Mouse (Mus musculus) stomach, embryonic 15.5 days (tissue): Measurements from ENCODE around the gene Negr1. TPM values are rescaled to one million over a fixed set of nuclear protein-coding genes. Genes with fewer than 3 reads are reported as not detected.

Experiments used
- ATAC-seq: fragments of 200-750 bp; cut with Nextera tagmentation; 2 replicates; pipeline ENCODE4 v1.8.0; 2017; ENCODE audit warnings: low read depth, moderate number of reproducible peaks, moderate TSS enrichment; ENCODE audit not compliant: insufficient read depth, low FRiP score
- H3K27ac ChIP-seq: fragments of 300-500 bp; sonication (generic); 2 replicates; pipeline ENCODE4 v1.5.1; 2015; ENCODE audit warnings: mild to moderate bottlenecking, inconsistent platforms
- H3K27me3 ChIP-seq: fragments of 300-500 bp; sonication (generic); replicated peaks from 2 replicates; pipeline ENCODE4 v1.6.1; 2015; ENCODE audit warnings: inconsistent platforms
- H3K36me3 ChIP-seq: fragments of 300-500 bp; sonication (generic); 2 replicates; pipeline ENCODE4 v1.6.1; 2015; ENCODE audit warnings: inconsistent platforms
- H3K4me1 ChIP-seq: fragments of 300-500 bp; sonication (generic); 2 replicates; pipeline ENCODE4 v1.6.1; 2015; ENCODE audit warnings: inconsistent platforms
- H3K4me2 ChIP-seq: fragments of 300-500 bp; sonication (generic); 2 replicates; pipeline ENCODE4 v1.6.1; 2015; ENCODE audit warnings: mild to moderate bottlenecking, inconsistent platforms
- H3K4me3 ChIP-seq: fragments of 300-500 bp; sonication (generic); replicated peaks from 2 replicates; pipeline ENCODE4 v1.5.1; 2015; ENCODE audit warnings: inconsistent platforms
- H3K9ac ChIP-seq: fragments of 300-500 bp; sonication (generic); 2 replicates; pipeline ENCODE4 v1.6.1; 2015; ENCODE audit warnings: inconsistent platforms
- H3K9me3 ChIP-seq: fragments of 300-500 bp; sonication (generic); 2 replicates; pipeline ENCODE4 v1.6.1; 2016; ENCODE audit warnings: inconsistent platforms
- WGBS: fragments of 180-500 bp; shearing (Covaris S2); methylation state at CpG from one replicate; pipeline ENCODE4 v1.1.7; 2015; 5-methylcytosine and 5-hydroxymethylcytosine counted together
- polyA plus RNA-seq: library from polyadenylated mRNA; unstranded; fragments of >200 nt; fragmentation: Nextera tagmentation; extraction: Ambion mirVana; gene quantifications from 2 replicates; pipeline ENCODE4 v1.2.1, GENCODE M21; 2015

Gene Negr1
- polyA plus RNA-seq, 1 experiment from 2014 or later = 3.8 TPM

DNA sequence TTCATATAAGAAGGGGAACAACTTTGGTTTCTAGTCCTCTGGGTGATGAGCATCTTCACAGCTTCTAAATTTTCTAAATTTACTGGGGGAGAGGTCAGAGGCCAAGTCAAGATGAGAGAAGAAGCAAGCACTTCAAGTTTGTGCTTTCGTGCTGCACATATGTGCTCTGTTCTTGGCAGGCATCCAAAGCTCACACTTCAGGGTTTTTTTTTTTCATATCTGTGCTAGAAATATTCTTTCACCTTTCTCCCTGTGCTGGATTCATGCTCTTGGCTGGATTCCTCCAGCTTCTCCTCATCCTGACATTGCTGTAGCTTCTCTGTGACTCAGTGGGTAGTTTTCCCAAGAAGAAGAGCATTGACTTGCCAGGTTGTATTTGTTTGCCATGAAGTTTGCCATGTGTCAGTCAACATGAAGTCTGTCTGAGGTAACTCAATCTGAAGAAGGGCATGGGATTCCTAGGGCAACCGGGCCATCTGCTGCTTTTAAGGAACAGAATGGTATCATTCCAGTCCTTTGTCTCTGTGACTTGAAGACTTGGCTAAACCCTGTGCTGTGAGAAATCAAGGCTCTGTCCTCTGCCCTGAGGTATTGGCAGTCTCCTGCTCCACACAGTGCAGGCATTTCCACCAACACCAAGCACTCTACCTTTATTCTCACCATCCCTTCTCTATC, 204.7 kb downstream of the Negr1 start:
- H3K27ac ChIP-seq = no peak overlapping the region
- no peak overlapping the region for H3K4me3 ChIP-seq
- no peaks in the 10 kb centered on the region for H3K4me1 ChIP-seq
- no peaks in the 10 kb centered on the region for H3K36me3 ChIP-seq
- H3K27me3 ChIP-seq = no peaks in the 10 kb centered on the region
- H3K9me3 ChIP-seq = no peaks in the 10 kb centered on the region
- ATAC-seq = no peak
- WGBS = 50% methylated on average over 2 of the region's 2 CpGs
- no peak overlapping the region for H3K4me2 ChIP-seq
- no peak overlapping the region for H3K9ac ChIP-seq

DNA sequence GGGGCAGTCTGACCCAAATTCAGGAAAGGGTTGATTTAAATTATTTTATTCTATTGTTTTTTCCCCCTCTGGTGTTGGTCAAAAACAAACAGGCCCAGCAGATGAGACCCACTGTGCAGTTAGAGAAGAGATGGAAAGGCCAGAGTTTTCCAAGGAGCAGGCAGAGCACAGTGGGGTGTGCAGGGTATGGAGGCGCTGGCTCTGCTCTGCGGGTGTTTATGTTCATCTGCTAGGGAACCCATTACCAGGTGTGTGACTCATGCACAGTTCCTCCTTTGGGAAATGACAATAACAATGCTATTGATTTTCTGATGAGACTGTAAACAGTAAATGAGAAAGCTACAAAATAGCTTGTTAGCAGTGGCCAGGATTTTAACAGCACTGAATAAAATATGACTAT, 210.0 kb downstream of the Negr1 start:
- WGBS = 82% methylated on average over 2 of the region's 2 CpGs
- H3K27ac ChIP-seq = no peak overlapping the region
- H3K36me3 ChIP-seq = no peaks in the 10 kb centered on the region
- no peak overlapping the region for H3K9ac ChIP-seq
- H3K9me3 ChIP-seq = no peaks in the 10 kb centered on the region
- ATAC-seq = no peak; the same call in 1 of the 2 replicates
- no peak overlapping the region for H3K4me2 ChIP-seq
- no peak overlapping the region for H3K4me3 ChIP-seq
- no peaks in the 10 kb centered on the region for H3K4me1 ChIP-seq
- H3K27me3 ChIP-seq = no peaks in the 10 kb centered on the region

DNA sequence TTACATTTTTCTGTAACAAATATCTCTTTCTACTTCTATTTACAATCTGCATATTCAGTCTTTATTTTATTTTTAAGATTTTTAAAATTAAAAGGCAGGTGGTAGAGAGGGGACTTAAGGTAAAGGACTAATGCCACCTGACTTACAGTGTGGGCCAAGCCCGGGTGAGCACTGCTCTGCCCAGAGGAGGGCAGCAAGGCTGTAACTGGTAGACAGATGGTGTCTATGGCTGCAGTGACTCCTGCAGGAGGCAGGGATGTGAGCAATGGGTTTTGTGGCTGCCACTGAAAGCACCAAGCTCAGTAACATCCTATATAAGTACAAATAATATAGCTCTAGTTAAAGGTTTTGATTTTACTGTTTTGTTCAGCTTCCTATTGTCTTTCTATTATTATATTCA, 210.5 kb downstream of the Negr1 start:
- Histone ChIP-seq H3K36me3 (no peaks in the 10 kb centered on the region), H3K27me3 (no peaks in the 10 kb centered on the region), H3K27ac (no peak overlapping the region), H3K4me3 (no peak overlapping the region), H3K4me1 (no peaks in the 10 kb centered on the region), H3K9ac (no peak overlapping the region), H3K4me2 (no peak overlapping the region), H3K9me3 (no peaks in the 10 kb centered on the region)
- ATAC-seq = no peak
- 56% methylated on average over 1 of the region's 1 CpGs for WGBS

DNA sequence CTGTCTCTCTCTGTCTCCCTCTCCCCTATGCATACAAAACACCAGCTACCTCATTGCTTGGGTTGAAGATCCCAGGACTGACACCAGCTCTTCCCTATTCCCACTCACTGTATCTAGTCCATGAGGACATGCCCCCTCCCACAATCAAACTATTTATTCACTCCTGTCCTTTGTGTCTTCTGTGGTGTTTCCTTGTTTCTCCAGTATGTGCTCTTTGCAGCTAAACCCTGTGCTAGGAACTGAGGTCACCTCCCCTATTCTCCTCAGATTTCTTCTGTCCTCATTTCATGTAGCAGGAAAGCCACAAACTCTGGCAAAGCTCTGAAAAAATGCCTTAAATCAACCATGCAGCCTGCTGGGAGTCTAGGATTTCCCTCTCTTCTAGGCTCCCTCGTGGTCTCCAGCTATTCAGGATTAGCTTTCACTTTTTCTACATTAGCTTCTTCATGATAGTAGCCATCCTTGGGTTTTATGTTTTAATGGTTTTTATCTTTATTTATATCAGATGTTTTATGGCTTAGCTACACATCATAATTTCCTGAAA, 222.8 kb downstream of the Negr1 start:
- Histone ChIP-seq H3K4me2 (no peak overlapping the region), H3K9me3 (no peaks in the 10 kb centered on the region), H3K27ac (no peak overlapping the region), H3K9ac (no peak overlapping the region), H3K36me3 (no peaks in the 10 kb centered on the region), H3K4me3 (no peak overlapping the region), H3K27me3 (no peaks in the 10 kb centered on the region), H3K4me1 (no peaks in the 10 kb centered on the region)
- ATAC-seq = no peak
- WGBS = 34% methylated on average over 1 of the region's 1 CpGs

DNA sequence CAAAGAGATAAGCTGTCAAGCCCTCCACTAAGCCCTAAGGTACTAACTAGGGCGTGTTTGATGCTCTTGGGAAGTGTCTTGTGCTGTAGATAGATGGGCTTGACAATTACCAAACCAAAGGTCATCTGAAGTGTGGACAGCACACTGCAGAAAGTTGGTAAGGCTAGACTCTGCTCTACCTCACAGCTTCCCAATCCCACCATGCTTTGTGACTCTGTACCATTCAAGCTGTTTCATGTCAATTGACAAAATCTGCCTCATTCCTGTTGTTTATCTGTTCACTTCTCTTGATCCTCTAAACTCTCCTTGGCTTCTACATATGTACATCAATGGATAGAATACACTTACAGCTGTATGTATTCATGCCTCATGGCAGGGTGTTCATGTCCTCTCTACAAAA, 224.8 kb downstream of the Negr1 start:
- WGBS = 59% methylated on average over 1 of the region's 1 CpGs
- Histone ChIP-seq H3K4me1 (no peaks in the 10 kb centered on the region), H3K9ac (no peak overlapping the region), H3K4me3 (no peak overlapping the region), H3K27ac (no peak overlapping the region), H3K9me3 (no peaks in the 10 kb centered on the region), H3K36me3 (no peaks in the 10 kb centered on the region), H3K4me2 (no peak overlapping the region), H3K27me3 (no peaks in the 10 kb centered on the region)
- no peak for ATAC-seq

DNA sequence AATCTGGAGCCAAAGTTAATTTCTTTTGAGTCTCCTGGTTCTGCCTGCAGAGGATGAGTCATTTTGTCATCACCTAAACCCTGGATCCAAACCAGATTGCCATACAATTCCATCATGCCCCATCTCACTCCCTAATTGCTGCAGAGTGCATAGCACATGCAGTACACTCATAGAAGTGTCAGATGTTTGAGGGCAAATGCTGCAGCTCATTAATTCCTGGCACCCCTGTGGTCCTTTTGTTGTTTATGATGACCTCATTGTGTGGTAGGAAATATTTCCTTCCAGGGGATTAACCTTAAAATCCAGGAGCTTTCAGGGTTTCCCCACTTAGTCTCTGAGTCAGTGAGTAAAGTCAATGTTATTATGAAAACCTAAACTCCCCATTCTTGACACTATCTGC, 229.6 kb downstream of the Negr1 start:
- H3K36me3 ChIP-seq = no peaks in the 10 kb centered on the region
- no peaks in the 10 kb centered on the region for H3K4me1 ChIP-seq
- H3K4me2 ChIP-seq = no peak overlapping the region
- H3K9me3 ChIP-seq = no peaks in the 10 kb centered on the region
- H3K9ac ChIP-seq = no peak overlapping the region
- ATAC-seq = no peak
- H3K27me3 ChIP-seq = no peaks in the 10 kb centered on the region
- no peak overlapping the region for H3K27ac ChIP-seq
- H3K4me3 ChIP-seq = no peak overlapping the region

DNA sequence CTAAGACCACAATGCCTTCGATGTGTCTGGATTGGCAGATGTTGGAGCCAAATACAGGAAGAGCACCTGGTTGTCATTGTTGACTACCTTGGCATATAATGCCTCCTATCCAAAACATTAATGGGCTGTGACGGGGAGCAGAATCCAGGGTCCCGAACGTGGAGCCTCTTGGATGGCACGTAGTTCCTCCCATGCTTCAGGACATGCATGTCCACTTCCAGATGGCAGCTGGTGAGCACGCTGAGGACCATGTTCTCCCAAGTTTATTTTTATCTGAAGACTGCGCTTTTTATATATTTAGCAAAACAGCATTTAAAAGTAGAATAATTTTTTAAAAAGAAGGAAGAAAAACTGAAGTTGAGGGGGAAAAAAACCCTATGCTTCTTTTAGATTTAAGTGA, 231.1 kb downstream of the Negr1 start:
- 88% methylated on average over 7 of the region's 7 CpGs for WGBS
- Histone ChIP-seq H3K9me3 (no peaks in the 10 kb centered on the region), H3K4me3 (no peak overlapping the region), H3K36me3 (no peaks in the 10 kb centered on the region), H3K27ac (no peak overlapping the region), H3K4me2 (no peak overlapping the region), H3K4me1 (no peaks in the 10 kb centered on the region), H3K27me3 (no peaks in the 10 kb centered on the region), H3K9ac (no peak overlapping the region)
- no peak for ATAC-seq

DNA sequence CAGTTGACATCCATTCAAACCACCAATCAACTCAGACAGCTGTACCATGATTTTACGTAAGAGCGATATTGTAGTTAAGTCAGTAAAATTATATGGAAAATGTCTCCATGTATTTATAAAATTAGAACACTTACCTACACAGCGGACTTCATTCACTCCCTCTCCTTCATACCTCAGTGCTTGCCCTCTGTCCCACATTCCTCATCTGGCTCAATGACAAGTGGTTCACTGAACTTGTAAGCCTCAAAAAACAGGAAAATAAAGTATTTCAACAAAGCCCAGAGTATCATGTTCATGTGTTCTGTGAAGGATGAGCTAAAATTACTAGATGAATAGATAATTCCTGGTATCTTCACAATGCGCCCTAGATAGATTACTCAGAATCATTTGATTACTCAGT, 232.5 kb downstream of the Negr1 start:
- no peak overlapping the region for H3K4me2 ChIP-seq
- H3K4me1 ChIP-seq = no peaks in the 10 kb centered on the region
- no peak overlapping the region for H3K4me3 ChIP-seq
- no peak for ATAC-seq
- H3K27me3 ChIP-seq = no peaks in the 10 kb centered on the region
- H3K36me3 ChIP-seq = no peaks in the 10 kb centered on the region
- no peak overlapping the region for H3K9ac ChIP-seq
- 92% methylated on average over 4 of the region's 4 CpGs for WGBS
- H3K9me3 ChIP-seq = no peaks in the 10 kb centered on the region
- no peak overlapping the region for H3K27ac ChIP-seq

DNA sequence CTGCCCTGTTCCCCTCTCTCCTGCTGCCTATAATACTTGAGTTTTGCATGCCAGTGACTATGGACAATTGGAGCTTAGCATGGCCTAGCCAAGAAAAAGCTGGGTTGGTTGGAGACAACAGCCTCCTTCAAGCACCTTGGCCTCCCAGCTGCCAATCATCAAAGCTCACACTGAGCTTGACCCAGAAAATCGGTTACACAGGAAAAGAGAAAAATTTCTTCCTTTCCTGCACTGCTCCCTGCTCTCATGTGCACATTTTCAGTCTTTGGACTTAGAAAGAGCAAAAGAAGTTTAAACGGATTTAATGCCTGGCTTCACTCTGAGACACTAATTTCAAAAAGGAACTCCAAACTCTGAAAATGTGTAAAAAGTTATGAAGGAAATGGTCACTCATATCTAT, 233.0 kb downstream of the Negr1 start:
- H3K4me1 ChIP-seq = no peaks in the 10 kb centered on the region
- H3K4me3 ChIP-seq = no peak overlapping the region
- H3K9me3 ChIP-seq = no peaks in the 10 kb centered on the region
- H3K9ac ChIP-seq = no peak overlapping the region
- WGBS = 36% methylated on average over 2 of the region's 2 CpGs
- H3K36me3 ChIP-seq = no peaks in the 10 kb centered on the region
- no peak overlapping the region for H3K4me2 ChIP-seq
- no peaks in the 10 kb centered on the region for H3K27me3 ChIP-seq
- H3K27ac ChIP-seq = no peak overlapping the region
- ATAC-seq = no peak

DNA sequence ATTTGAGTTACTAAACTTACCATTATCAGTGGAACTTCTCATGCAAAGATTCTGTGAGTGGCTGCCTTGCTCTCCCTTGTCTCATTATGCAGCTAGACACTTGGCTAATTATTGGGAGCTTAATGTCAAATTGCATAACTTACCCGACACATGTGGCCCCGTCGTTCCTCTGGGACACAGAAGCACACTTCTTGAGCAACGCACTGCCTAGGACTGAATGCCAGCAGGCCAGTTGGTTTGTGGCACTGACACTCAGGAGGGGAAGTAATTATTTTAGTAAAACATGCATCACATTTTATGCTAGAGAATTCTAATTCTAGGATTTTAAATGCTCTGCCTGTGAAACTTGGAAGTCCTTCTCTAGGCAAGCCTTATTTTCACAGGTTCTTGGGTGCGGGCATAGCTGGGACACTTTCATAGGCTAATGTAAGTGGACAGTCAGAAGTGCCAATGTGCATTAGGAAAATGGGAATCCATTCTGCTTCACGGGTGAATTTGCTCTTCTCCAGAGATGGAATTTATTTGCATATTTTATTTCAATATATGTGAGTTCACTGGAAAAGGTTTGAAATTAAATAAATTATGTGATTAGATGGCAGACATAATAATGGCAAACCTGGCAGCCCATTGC, 234.6 kb downstream of the Negr1 start:
- H3K4me1 ChIP-seq = no peaks in the 10 kb centered on the region
- H3K27me3 ChIP-seq = no peaks in the 10 kb centered on the region
- no peaks in the 10 kb centered on the region for H3K9me3 ChIP-seq
- 87% methylated on average over 6 of the region's 6 CpGs for WGBS
- no peak overlapping the region for H3K9ac ChIP-seq
- H3K4me3 ChIP-seq = no peak overlapping the region
- H3K27ac ChIP-seq = no peak overlapping the region
- no peaks in the 10 kb centered on the region for H3K36me3 ChIP-seq
- no peak overlapping the region for H3K4me2 ChIP-seq
- ATAC-seq = no peak

DNA sequence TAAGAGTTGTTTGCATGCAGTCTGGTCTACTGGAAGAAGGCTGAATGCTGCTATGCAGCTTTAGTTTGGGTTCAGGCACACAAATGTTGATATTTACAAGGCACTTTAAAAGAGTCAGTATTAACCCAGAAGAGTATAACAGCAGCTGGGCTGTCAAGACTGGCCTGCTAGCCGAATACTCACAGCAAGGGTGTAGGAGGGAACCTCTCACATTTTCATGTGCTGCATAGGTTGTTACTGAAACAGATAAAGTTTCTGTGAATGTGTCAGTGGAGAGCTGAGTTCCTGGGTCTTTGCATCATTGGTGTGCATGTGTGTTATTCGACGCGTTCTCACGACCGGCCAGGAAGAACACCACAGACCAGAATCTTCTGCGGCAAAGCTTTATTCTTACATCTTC, 237.6 kb downstream of the Negr1 start:
- no peaks in the 10 kb centered on the region for H3K36me3 ChIP-seq
- no peaks in the 10 kb centered on the region for H3K9me3 ChIP-seq
- WGBS = 89% methylated on average over 7 of the region's 7 CpGs

DNA sequence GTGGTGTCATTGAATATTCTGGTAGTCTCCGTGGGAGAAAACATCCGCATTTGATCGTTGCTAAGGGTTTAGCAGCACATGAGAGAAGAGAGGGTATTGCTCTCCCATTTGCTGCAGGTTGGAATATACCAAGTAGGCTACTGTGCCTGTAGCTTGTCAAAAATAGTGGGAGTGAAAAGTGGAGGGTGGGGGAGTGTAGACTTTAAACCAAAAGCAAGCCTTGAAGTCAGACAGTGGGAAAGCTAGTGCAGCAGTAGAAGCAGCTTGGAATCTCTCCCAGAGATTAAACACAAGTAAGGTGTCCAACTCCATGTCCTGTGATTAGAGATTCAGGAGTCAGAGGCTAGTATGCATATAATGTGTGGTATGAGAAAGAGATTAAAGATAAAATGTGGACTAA, 248.2 kb downstream of the Negr1 start:
- H3K36me3 ChIP-seq = no peaks in the 10 kb centered on the region
- no peak overlapping the region for H3K27ac ChIP-seq
- no peaks in the 10 kb centered on the region for H3K4me1 ChIP-seq
- 83% methylated on average over 3 of the region's 3 CpGs for WGBS
- H3K4me3 ChIP-seq = no peak overlapping the region
- no peak for ATAC-seq
- H3K27me3 ChIP-seq = no peaks in the 10 kb centered on the region
- no peak overlapping the region for H3K9ac ChIP-seq
- no peaks in the 10 kb centered on the region for H3K9me3 ChIP-seq
- H3K4me2 ChIP-seq = no peak overlapping the region

More for the DNA sequence above, 237.6 kb downstream of the Negr1 start:
- Histone ChIP-seq H3K4me1 (no peaks in the 10 kb centered on the region), H3K4me2 (no peak overlapping the region), H3K27me3 (no peaks in the 10 kb centered on the region), H3K27ac (no peak overlapping the region), H3K4me3 (no peak overlapping the region), H3K9ac (no peak overlapping the region)
- ATAC-seq = no peak
